Mouse (Mus musculus): ENCODE data around the gene Zmiz1. TPM values are rescaled to one million over a fixed set of nuclear protein-coding genes. Genes with fewer than 3 reads are reported as not detected.
A peak's percentile ranks its signal among the peaks of the same experiment; 100 is the strongest.

The Zmiz1 gene
- total RNA-seq, 2 experiments from 2014 or later, result 40.2 to 49.9 TPM

GRCm38 (mm10) chr14:25484049-25484448, 25.1 kb downstream of the Zmiz1 start:
- intact Hi-C loops (cut with DNase I), result no loop called here
- DNase-seq (ENCODE audit: low spot score), result no peak

- DNase-seq (ENCODE audit: low spot score), result no peak
- intact Hi-C loops (cut with DNase I), result no loop called here
These were observed 27.2 kb downstream of the Zmiz1 start for GRCm38 (mm10) chr14:25486220-25486619.

- DNase-seq (ENCODE audit: low spot score), result no peak
- intact Hi-C loops (cut with DNase I), result no loop called here
These were observed 27.9 kb downstream of the Zmiz1 start for GRCm38 (mm10) chr14:25486742-25487469.

DNA sequence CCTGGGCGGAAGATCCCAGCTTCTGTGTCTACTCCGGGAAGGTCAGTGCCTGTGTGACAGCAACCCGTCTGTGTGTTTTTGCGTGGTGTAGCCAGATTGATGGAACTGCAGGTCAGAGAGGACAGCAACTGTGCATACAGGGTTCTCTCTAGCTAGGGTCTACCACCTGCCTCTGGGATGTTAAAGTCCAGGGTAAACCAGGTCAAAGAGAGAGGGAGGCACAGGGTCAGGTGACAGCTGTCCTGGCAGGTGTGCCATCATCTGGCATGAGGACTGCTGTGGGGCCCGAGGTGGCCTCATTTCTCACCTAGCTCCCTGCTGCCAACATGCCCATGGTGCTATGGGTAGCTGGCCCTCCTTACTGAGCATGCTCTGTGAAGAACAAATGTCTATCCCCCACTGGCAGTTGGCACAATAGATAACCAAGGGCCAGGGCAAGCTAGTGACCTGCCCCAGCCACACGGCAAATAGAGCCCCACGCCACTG, 28.5 kb downstream of the Zmiz1 start:
- DNase-seq (ENCODE audit: low spot score), result no peak
- intact Hi-C loops (cut with DNase I), result no loop called here

DNA sequence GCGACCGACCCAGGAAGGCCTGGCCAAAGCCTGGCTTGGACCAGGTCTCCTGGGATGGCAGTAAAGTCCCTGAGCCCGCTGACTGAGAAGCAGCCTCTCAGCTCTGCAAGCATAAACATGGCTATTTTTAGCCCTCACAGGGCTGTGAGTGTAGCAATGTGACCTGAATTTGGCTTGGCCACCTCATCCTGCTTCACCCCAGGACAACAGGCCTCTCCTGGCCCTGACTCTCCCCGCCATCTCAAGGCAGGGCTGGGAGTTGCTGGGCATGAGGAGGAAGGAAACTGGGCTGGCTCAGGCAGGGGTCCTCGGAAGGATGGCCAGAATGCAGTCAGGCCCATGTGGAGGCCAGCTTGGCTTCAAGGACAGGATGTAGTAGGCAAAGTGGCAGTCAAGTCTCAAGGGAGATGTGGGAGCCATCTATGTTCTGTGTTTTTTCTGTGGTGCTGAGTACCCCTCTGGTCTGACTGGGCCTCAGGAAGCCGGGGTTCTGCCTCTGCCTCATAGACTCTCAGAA, 29.2 kb downstream of the Zmiz1 start:
- intact Hi-C loops (cut with DNase I), result no loop called here
- DNase-seq (ENCODE audit: low spot score), result peak; percentile 71

DNA sequence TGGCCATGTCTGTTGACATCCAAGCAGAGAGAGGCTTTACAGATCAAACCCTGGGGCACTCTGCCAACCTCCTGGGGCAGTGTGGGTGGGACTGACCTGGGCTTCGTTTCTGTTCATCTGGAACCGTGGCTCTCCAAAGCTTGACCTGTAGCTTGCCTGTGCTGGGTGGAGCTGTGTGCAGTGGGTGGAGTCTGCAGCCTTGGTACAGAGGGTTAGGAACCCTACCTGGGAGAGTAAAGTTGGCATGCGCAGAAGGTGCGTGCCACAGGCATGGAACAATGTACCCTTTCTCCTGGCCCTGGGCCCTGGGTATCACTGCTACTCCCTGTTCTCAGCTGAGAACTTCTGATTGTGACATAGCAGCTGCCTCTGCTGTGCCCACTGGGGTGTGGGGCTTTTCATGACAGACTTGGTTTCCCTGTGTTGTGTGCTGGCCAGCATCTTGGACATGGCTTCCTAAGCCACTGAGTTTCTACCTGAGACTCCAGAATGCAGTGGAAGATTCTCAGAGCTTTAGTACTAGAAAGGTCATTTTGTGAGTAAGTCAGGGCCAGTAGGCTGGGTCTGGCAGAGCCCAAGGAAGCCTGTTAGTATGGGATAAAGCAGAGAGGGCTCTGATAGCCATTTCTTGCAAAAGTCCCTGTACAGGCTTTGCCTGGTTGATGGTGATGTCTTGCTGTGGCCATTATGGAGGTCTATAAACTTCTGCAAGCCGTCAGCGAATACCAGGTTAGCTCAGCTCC, 30.5 kb downstream of the Zmiz1 start:
- DNase-seq (ENCODE audit: low spot score), result no peak
- intact Hi-C loops (cut with DNase I), result no loop called here

GRCm38 (mm10) chr14:25491961-25492360, 33.0 kb downstream of the Zmiz1 start:
- DNase-seq (ENCODE audit: low spot score), result no peak
- intact Hi-C loops (cut with DNase I), result no loop called here

DNA sequence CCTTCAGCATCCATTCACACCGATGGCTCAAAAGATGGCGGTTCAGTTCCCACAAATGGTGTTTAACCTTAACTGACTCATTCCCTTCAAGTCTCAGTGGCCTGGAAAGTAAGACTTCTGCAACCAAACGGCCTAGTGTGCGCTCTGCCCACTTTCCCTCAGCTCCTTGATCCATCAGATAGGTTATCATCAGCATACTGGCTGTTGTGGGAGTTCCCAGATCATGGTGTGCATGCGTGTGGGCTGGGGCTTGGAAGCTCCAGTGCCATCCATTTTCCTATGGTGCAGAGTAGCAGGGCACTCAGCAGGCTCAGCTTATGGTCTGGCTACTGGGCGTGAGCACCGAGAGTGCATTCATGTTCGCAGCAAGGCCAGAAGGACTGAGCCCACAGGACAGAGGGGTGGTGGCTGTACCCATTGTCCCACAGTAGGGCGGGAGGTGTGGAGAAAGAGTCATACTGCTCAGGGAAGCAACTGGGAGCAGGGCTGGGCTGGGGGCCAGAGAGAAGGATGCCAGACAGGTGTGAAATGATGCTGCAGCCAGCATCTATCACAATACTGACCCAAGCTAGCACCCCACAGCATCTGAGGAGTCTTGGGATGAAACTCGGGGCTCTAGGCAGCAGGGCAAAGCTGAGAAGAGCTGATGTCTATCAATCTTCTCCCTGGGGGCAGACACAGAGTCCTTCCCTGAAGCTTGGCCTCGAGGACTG, 33.7 kb downstream of the Zmiz1 start:
- DNase-seq (ENCODE audit: low spot score), result no peak
- intact Hi-C loops (cut with DNase I), result no loop called here

- intact Hi-C loops (cut with DNase I), result no loop called here
- no peak for DNase-seq (ENCODE audit: low spot score)
These were observed 34.6 kb downstream of the Zmiz1 start for GRCm38 (mm10) chr14:25493301-25494241.

GRCm38 (mm10) chr14:25494778-25495177, 35.8 kb downstream of the Zmiz1 start:
- no peak for DNase-seq (ENCODE audit: low spot score)
- intact Hi-C loops (cut with DNase I), result no loop called here

DNA sequence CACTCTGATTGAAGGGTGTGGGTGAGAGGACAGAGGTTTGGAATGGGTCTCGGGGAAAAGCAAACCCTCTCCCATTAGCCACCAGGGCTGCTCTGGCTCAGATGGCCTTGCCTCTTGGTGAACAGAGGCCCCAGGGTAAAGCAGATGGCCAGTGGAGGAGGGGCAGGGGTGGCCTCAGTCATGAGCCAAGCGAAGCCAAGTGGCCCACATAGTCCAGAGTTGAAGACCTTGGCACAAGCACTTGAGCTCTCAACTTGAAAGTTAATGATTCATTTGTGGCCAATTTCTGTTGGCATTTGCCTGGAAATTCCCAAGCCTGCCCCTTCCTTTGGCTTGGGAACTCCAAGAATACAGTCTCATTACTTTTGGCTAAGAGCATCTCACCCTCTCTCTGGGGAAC, 37.1 kb downstream of the Zmiz1 start:
- intact Hi-C loops (cut with DNase I), result no loop called here
- DNase-seq (ENCODE audit: low spot score), result no peak

GRCm38 (mm10) chr14:25496989-25497388, 38.0 kb downstream of the Zmiz1 start:
- intact Hi-C loops (cut with DNase I), result no loop called here
- no peak for DNase-seq (ENCODE audit: low spot score)

GRCm38 (mm10) chr14:25497596-25497995, 38.6 kb downstream of the Zmiz1 start:
- intact Hi-C loops (cut with DNase I), result no loop called here
- DNase-seq (ENCODE audit: low spot score), result no peak

- intact Hi-C loops (cut with DNase I), result no loop called here
- no peak for DNase-seq (ENCODE audit: low spot score)
These were observed 39.4 kb downstream of the Zmiz1 start for GRCm38 (mm10) chr14:25498367-25498766.

DNA sequence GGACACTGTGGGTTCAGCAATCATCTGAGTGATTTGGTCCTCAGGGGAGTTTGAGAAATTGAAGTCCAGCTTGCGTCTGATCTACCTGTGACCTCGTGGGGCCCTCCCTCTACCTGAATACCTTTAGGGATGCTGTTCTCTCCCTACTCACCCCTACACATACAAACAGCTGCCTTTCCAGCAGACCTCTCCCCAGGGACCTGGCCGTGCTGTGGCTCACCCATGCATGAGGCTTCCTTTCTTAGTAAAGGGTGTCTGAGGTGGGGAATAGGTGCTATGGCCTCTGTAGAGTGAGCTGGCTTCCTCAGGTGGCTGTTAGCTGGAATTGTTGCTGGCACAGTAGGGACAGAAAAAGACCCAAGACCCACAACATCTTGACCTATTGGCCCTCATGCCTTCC, 40.5 kb downstream of the Zmiz1 start:
- intact Hi-C loops (cut with DNase I), result no loop called here
- no peak for DNase-seq (ENCODE audit: low spot score)

GRCm38 (mm10) chr14:25500511-25501120, 41.6 kb downstream of the Zmiz1 start:
- no peak for DNase-seq (ENCODE audit: low spot score)
- intact Hi-C loops (cut with DNase I), result no loop called here

- intact Hi-C loops (cut with DNase I), result no loop called here
- DNase-seq (ENCODE audit: low spot score), result no peak
These were observed 42.5 kb downstream of the Zmiz1 start for GRCm38 (mm10) chr14:25501481-25501880.

- no peak for DNase-seq (ENCODE audit: low spot score)
- intact Hi-C loops (cut with DNase I), result no loop called here
These were observed 43.4 kb downstream of the Zmiz1 start for GRCm38 (mm10) chr14:25502355-25502754.

DNA sequence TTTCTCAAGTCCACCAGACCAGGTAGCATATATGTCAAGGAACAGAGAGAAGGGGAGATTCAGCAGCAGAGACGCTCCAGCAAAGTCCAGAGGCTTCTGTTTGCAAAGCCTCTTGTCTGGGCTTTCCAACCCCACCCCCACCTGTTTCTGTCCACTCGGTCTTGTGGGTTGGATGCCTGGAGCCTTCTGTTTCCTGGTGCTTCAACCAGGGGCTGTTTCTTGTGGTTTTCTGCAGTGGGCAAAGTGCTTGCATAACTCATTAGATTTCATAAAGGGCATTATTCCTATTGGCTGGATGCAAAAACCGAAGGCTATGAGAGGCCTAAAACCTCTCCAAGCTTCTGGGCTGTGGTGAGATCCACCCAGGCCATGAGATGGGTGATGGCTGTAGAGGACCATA, 45.3 kb downstream of the Zmiz1 start:
- intact Hi-C loops (cut with DNase I), result no loop called here
- DNase-seq (ENCODE audit: low spot score), result no peak

Data from heart, postnatal 25 days (tissue).